Mouse (Mus musculus) Patski (cell line): ENCODE results near the gene Mettl16. TPM values are rescaled to one million over a fixed set of nuclear protein-coding genes. Genes with fewer than 3 reads are reported as not detected.

Experiments used
- ATAC-seq: fragments of 100-300 bp; one replicate; pipeline ENCODE4 v1.8.0; 2021
- CTCF ChIA-PET: fragments of 350-600 bp; sonication (Branson Sonifier 250); formaldehyde crosslinking; loops from one replicate; lab custom pipeline; 2022; ENCODE audit warnings: inconsistent platforms; lab: Charles Lee
- POLR2A ChIA-PET: fragments of 350-600 bp; sonication (Branson Sonifier 250); formaldehyde crosslinking; loops from one replicate; lab custom pipeline; 2022; ENCODE audit warnings: antibody characterized with exemption, inconsistent platforms; lab: Charles Lee
- DNase-seq: peaks from one replicate; pipeline ENCODE4 v3.0.0-alpha.2; 2011; ENCODE audit warnings: low read depth, low spot score
- H3K27me3 ChIP-seq: fragments of 371-371 bp; one replicate; pipeline ENCODE4 v1.5.1; 2021
- CTCF ChIP-seq: fragments of 100-300 bp; IDR thresholded peaks from one replicate; pipeline ENCODE4 v1.5.1; 2021
- in situ Hi-C: fragments of 300-500 bp; cut with MboI; formaldehyde crosslinking; loops from 3 replicates; pipeline ENCODE4 v1.11.1; 2018; ENCODE audit warnings: low pct_unique_long_range_greater_than_20kb, mixed read lengths
- polyA plus RNA-seq: library from polyadenylated mRNA; unstranded; gene quantifications from one replicate; pipeline ENCODE4 v1.2.3, GENCODE M21; 2021

The Mettl16 gene
- polyA plus RNA-seq, 1 experiment from 2014 or later = 33.6 TPM

DNA sequence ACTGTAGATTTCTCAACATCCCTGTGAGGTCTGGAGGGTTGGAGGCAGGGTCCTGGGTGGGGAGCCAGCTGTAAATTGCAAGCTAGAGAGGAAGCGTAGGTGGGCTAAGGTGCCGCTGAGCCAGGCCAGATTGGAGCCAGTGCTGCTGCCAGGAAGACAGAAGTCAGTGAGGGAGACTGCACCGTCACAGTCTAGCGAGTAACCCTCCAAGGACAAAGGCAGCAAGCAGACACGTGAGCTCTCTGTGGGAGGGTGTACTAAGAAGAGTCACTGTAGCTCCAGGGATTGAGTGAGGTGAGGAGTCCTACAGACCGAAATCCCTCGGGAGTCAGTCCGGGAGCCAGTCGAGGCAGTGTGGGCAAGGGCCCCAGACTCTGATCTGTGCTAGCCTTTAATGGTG is 70.7 kb downstream of the Mettl16 start:
- ATAC-seq = peak; percentile 5
- in situ Hi-C loops = no loop called here
- POLR2A ChIA-PET = interaction anchor here (1.9 kb wide), 1 partner anchor 12 kb away, joined by 10 read pairs; no protein-coding TSS in a partner anchor
- CTCF ChIA-PET = interaction anchor here (1.6 kb wide), 1 partner anchor 20 kb away, joined by 8 read pairs; no protein-coding TSS in a partner anchor
- DNase-seq = peak; percentile 72
- TF ChIP-seq CTCF = no peak
- H3K27me3 ChIP-seq = no peaks in the 10 kb centered on the region

DNA sequence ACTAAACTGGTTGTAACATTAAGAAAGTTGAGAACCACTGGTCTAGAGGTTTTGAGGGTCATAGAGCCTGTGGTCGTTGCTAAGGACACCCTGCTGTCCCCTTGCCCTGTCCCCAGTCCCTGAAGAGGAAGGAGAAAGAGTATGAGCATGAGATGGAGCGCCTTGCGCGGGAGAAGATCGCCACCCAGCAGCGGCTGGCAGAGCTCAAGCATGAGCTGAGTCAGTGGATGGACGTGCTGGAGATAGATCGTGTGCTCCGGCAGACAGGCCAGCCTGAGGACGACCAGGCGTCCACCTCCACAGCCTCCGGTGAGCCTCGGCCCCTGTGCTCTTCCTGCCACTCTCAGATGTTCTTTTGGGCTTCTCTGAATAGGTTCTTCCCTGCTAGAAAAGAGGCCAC is 71.4 kb downstream of the Mettl16 start:
- ATAC-seq = no peak
- no peak for TF ChIP-seq CTCF
- CTCF ChIA-PET = no interaction called here
- POLR2A ChIA-PET = no interaction called here
- no peaks in the 10 kb centered on the region for H3K27me3 ChIP-seq
- in situ Hi-C loops = no loop called here
- no peak for DNase-seq

DNA sequence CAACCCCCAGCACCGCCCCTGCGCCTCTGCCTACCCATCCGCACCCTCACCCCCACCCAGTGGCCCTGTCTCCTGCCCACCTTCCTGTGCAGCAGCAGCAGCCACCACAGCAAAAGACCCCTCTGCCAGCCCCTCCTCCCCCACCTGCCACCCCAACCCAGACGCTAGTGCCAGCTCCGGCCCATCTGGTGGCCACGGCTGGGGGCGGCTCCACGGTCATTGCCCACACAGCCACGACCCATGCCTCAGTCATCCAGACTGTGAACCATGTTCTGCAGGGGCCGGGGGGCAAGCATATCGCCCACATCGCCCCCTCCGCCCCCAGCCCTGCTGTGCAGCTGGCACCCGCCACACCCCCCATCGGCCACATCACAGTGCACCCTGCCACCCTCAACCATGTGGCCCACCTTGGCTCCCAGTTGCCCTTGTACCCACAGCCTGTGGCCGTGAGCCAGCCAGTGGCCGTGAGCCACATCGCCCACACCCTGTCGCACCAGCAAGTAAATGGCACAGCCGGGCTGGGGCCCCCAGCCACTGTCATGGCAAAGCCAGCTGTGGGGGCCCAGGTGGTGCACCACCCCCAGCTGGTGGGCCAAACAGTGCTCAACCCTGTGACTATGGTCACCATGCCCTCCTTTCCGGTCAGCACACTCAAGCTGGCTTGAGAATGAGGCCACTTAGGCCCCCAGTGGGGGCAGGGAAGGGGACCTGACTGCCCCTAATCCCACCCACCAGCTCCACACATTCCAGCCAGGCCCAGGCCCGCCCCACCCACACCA is 72.2 kb downstream of the Mettl16 start:
- in situ Hi-C loops = no loop called here
- no peaks in the 10 kb centered on the region for H3K27me3 ChIP-seq
- ChIA-PET CTCF (no interaction called here), POLR2A (no interaction called here)
- DNase-seq (no peak), ATAC-seq (no peak)
- no peak for TF ChIP-seq CTCF

DNA sequence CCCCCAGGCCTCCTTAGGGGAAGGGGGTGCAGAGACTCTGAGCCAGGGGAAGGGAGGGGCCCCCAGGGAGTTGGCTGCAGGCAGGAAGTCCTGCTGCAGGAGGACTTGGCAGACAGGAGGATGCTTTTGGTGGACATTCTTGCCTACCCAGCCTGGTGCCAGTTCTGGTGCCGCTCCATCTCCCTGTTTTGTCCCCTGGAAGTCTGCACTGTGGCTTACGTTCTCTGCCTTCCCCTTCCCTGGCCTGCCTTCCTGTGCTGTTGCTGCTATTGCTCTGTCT is 72.7 kb downstream of the Mettl16 start:
- in situ Hi-C loops = no loop called here
- TF ChIP-seq CTCF = no peak
- CTCF ChIA-PET = no interaction called here
- H3K27me3 ChIP-seq = no peaks in the 10 kb centered on the region
- POLR2A ChIA-PET = no interaction called here
- no peak for DNase-seq
- ATAC-seq = no peak

DNA sequence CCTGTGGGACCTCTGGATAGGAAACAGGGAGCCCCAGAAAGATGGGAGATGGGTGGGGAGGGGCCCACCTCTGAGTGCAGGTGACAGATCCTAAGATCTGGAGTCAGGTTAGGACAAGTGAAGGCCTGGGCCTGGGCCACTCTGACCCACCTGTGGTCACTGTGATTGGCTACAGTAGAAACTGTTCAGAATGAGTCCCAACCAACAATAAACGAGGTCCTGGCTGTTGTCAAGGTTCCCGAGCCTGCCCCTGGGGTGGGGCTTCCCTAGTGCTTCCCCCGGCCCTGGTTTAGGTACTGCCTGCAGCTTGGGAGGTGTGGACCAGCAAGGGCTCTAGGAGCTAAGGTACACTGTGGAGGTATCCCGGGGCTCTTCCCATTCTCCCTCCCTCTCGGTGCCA is 73.1 kb downstream of the Mettl16 start:
- CTCF ChIA-PET = no interaction called here
- DNase-seq (no peak), ATAC-seq (no peak)
- in situ Hi-C loops = no loop called here
- TF ChIP-seq CTCF = no peak
- POLR2A ChIA-PET = no interaction called here
- no peaks in the 10 kb centered on the region for H3K27me3 ChIP-seq

DNA sequence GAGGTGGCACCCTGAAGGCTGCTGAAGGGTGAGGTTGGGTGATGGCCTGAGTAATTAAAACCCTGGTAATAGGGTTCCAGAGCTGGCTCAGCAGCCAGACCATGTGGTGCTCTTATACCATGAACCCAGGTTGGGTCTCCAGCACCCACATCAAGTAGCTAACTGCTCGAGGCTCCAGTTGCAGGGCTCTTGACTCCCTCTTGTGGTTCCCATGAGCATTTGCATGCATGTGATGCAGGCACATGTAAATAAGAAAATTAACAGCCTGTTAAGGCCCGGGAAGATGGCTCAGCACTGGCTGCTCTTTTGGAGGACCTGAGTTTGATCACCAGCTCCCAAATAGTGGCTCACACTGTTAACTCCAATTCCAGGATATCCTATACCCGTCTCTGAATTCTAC is 75.2 kb downstream of the Mettl16 start:
- ATAC-seq (no peak), DNase-seq (no peak)
- CTCF ChIA-PET = no interaction called here
- POLR2A ChIA-PET = no interaction called here
- in situ Hi-C loops = no loop called here
- TF ChIP-seq CTCF = no peak
- no peaks in the 10 kb centered on the region for H3K27me3 ChIP-seq

DNA sequence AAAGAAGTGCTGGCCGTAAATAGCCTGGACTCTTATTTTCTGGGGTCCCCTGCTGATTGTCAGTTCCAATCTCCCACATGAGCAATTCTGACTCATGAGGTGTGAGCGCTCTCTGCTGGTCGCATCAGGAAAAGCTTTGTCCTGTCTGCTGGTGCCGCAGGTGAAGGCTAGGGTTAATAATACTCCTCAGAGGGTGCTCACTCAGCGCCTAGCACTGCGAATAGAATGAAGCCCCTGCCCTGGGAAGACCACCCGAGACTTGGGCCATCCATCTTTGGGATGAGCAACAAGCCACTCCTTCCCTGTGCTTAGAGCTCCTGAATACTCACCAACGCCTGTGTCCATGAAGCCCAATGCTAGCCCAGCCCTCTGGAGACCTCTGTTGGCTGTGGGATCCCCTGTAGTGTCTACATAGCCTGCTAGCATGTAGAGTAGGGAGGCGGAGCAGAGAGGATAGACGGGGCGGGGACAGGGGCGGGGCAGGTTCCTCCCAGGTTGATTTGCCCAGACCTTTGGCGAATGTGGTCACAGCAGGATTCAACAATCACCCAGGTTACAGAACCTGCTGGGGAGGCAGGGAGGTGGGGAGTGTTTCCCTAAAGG is 77.4 kb downstream of the Mettl16 start:
- TF ChIP-seq CTCF = no peak
- POLR2A ChIA-PET = interaction anchor here (0.6 to 2.2 kb wide), 7 partner anchors 9 to 169 kb away, joined by 3 to 4 read pairs (median 3); no protein-coding TSS in a partner anchor
- no peaks in the 10 kb centered on the region for H3K27me3 ChIP-seq
- ATAC-seq (peak; percentile 52), DNase-seq (no peak)
- CTCF ChIA-PET = interaction anchor here (0.7 to 2.6 kb wide), 11 partner anchors 9 to 214 kb away, joined by 3 to 19 read pairs (median 4); no protein-coding TSS in a partner anchor
- in situ Hi-C loops = no loop called here

DNA sequence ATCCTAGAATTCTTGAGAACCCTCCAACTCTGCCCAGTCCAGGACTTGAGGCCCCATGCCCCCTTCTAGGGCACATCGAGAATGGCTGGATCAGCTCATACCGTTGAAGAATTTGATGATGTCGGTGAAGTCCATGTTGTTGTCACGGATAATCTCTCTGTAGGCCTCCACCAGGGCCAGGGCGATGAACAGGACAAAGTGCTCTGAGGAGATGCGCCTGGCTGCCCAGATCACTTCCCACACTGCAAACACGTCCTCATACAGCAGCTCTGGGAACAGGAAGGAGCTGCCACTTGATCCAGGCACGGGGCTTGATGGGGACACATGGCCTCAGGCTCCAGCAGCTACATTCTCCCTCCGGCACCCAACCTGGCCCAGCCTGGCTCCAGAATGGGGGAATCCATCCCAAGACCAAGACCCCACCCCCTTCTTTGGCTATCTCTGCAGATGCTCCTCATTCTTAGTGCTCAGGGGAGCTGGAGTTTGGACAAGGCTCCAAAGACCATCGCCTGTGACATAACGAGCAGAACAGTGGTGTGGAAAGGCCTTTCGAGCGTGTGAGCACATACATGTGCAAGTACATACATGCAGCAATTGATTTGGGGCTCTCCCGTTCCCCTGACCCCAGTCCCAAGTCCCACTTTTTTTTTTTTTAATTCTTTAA is 80.5 kb downstream of the Mettl16 start:
- in situ Hi-C loops = no loop called here
- no peak for DNase-seq
- ATAC-seq = no peak
- no peak for TF ChIP-seq CTCF
- ChIA-PET CTCF (interaction anchor here (1.0 to 1.7 kb wide), 4 partner anchors 17 to 45 kb away, joined by 3 to 5 read pairs (median 4); no protein-coding TSS in a partner anchor), POLR2A (interaction anchor here (0.6 to 1.6 kb wide), 2 partner anchors 10 to 30 kb away, joined by 3 to 4 read pairs; no protein-coding TSS in a partner anchor)
- H3K27me3 ChIP-seq = no peaks in the 10 kb centered on the region

DNA sequence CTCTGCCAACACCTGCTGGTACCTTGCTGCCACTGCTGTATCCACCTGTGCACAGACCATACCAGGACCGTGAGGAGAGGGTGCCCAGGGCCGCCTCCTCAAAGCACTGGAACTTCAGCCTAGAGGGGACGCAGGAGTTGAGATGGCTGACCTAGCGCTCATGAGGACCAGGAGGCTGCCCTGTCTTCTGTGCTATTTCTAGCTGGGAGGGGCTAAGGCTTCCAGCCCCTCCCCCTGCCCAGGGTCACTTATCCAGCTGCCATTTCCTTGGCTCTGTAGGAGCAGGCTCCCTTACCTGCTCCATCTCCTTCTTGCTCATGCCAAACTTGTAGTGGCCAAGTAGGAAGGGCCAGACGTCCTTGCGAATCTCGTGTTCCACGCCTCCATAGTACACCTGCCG is 87.1 kb downstream of the Mettl16 start:
- H3K27me3 ChIP-seq = no peaks in the 10 kb centered on the region
- POLR2A ChIA-PET = interaction anchor here (1.8 kb wide), 1 partner anchor 39 kb away, joined by 4 read pairs; the partner anchor contains the start of gene Sgsm2
- TF ChIP-seq CTCF = no peak
- no peak for ATAC-seq
- CTCF ChIA-PET = interaction anchor here (1.5 kb wide), 1 partner anchor 10 kb away, joined by 4 read pairs; no protein-coding TSS in a partner anchor
- DNase-seq = no peak
- in situ Hi-C loops = no loop called here

DNA sequence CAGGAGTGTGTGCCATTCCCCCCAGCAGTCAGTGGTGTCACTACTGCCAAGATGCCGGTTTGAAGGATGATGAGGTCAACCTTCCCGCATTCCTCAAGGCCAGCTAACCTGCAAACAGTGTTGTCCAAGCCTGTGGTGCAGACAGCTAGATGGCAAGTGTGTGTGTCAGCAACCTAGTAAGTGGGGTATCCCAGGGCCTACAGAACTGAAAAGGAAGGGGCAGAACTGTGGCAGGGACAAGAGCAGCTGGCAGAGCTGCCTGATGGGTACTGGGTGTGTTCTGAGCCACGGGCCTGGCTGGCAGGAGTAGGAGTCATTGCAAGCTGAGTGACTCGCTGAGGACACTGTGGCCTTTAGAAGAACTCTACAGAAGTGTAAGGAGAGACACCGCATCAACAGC is 91.5 kb downstream of the Mettl16 start:
- TF ChIP-seq CTCF = no peak
- DNase-seq = no peak
- in situ Hi-C loops = no loop called here
- ChIA-PET CTCF (interaction anchor here (1.2 to 1.7 kb wide), 5 partner anchors 9 to 68 kb away, joined by 3 to 7 read pairs (median 3); no protein-coding TSS in a partner anchor), POLR2A (interaction anchor here (1.2 to 1.3 kb wide), 2 partner anchors 13 to 35 kb away, joined by 3 to 4 read pairs; partner anchors contain the start of gene Sgsm2)
- ATAC-seq = peak; percentile 84
- H3K27me3 ChIP-seq = no peaks in the 10 kb centered on the region
